ENCODE assay signal across 28 mouse cellular contexts in genomic region chr16:63510069-63510468, GRCm38 (mm10).
"Had no signal": no experiment of that assay in that cellular context is flagged by ENCODE, and none has a peak within 500 bp of the region (broad histone marks: within the 10 kb centered on the region; RNA-seq: fewer than 3 reads in every experiment).

No protein-coding gene starts in this region.

- H3K9me3 ChIP-seq: embryonic facial prominence, embryonic 10.5 days; embryonic facial prominence, embryonic 12.5 days; embryonic facial prominence, embryonic 13.5 days; embryonic facial prominence, embryonic 15.5 days; forebrain, embryonic 10.5 days; forebrain, embryonic 12.5 days; forebrain, embryonic 13.5 days; forebrain, embryonic 15.5 days had no signal

- H3K36me3 ChIP-seq: embryonic facial prominence, embryonic 10.5 days; embryonic facial prominence, embryonic 12.5 days; embryonic facial prominence, embryonic 13.5 days; embryonic facial prominence, embryonic 15.5 days; forebrain, embryonic 10.5 days; forebrain, embryonic 12.5 days; forebrain, embryonic 15.5 days had no signal

- H3K4me2 ChIP-seq: embryonic facial prominence, embryonic 12.5 days; embryonic facial prominence, embryonic 13.5 days; embryonic facial prominence, embryonic 15.5 days; forebrain, embryonic 12.5 days; forebrain, embryonic 13.5 days; forebrain, embryonic 15.5 days had no signal

- H3K27me3 ChIP-seq: embryonic facial prominence, embryonic 12.5 days; embryonic facial prominence, embryonic 13.5 days; embryonic facial prominence, embryonic 15.5 days; forebrain, embryonic 12.5 days; forebrain, embryonic 13.5 days; forebrain, embryonic 15.5 days had no signal

- H3K4me1 ChIP-seq: embryonic facial prominence, embryonic 10.5 days; embryonic facial prominence, embryonic 12.5 days; embryonic facial prominence, embryonic 13.5 days; embryonic facial prominence, embryonic 15.5 days; forebrain, embryonic 12.5 days had no signal

- H3K4me3 ChIP-seq: embryonic facial prominence, embryonic 10.5 days; embryonic facial prominence, embryonic 12.5 days; embryonic facial prominence, embryonic 13.5 days; embryonic facial prominence, embryonic 15.5 days; erythroblast, embryonic 14.5 days; forebrain, embryonic 10.5 days; forebrain, embryonic 12.5 days; forebrain, embryonic 13.5 days; forebrain, embryonic 15.5 days; gastrocnemius, adult 2 months had no signal

- DNase-seq: cerebellum, adult 2 months; cerebellum, adult 8-10 months; cerebellum, adult 9-10 months; cerebellum, adult 9-11 months; cerebellum, postnatal 10 days; cerebellum, postnatal 14 days; cerebellum, postnatal 25 days; cerebellum, postnatal 36 days; embryo, embryonic 11 days; forebrain, postnatal 0 days; gastrocnemius, adult 2 months; gastrocnemius, postnatal 10 days; gastrocnemius, postnatal 14 days; gastrocnemius, postnatal 25 days; gastrocnemius, postnatal 36 days; heart, adult 11 months; heart, adult 18-20 months had no signal

- H3K27ac ChIP-seq: embryonic facial prominence, embryonic 10.5 days; embryonic facial prominence, embryonic 12.5 days; embryonic facial prominence, embryonic 13.5 days; embryonic facial prominence, embryonic 15.5 days; forebrain, embryonic 10.5 days; forebrain, embryonic 12.5 days; forebrain, embryonic 13.5 days; forebrain, embryonic 15.5 days; gastrocnemius, adult 2 months had no signal

- H3K9ac ChIP-seq: embryonic facial prominence, embryonic 12.5 days; embryonic facial prominence, embryonic 13.5 days; embryonic facial prominence, embryonic 15.5 days; forebrain, embryonic 12.5 days; forebrain, embryonic 13.5 days; forebrain, embryonic 15.5 days; forebrain, postnatal 0 days had no signal

- ATAC-seq: forebrain, embryonic 13.5 days; forebrain, embryonic 14.5 days; forebrain, embryonic 15.5 days; forebrain, embryonic 16.5 days; forebrain, postnatal 0 days had no signal
